Mouse (Mus musculus) MEL (cell line): ENCODE measurements at regions not wholly inside any gene's neighbourhood (a gene's known extent, or its start where the extent isn't known, plus 50 kb on each side); places are given as distances from the start of the nearest gene placed in this dataset.

Experiments used
- CHD1 ChIP-seq: IDR thresholded peaks from 2 replicates; pipeline ENCODE4 v1.6.1; 2012; ENCODE audit warnings: low read depth, mild to moderate bottlenecking, inconsistent platforms, low read length, improper control_type of control experiment
- CTCF ChIP-seq, 3 experiments: IDR thresholded peaks in 2 of 3; conservative IDR thresholded peaks in 1 of 3; 2 replicates each; pipeline ENCODE4 v1.5.1; 2011 to 2012; ENCODE audit warnings: low read length in 3 of 3, low read depth in 2 of 3, mild to moderate bottlenecking in 2 of 3, improper control_type of control experiment in 1 of 3, inconsistent platforms in 1 of 3, mixed read lengths in 1 of 3, moderate library complexity in 1 of 3; ENCODE audit not compliant: control insufficient read depth in 1 of 3, insufficient read depth in 1 of 3, poor library complexity in 1 of 3, severe bottlenecking in 1 of 3
- MAFK ChIP-seq: IDR thresholded peaks from 2 replicates; pipeline ENCODE4 v1.6.1; 2011; ENCODE audit warnings: low read depth, mild to moderate bottlenecking, low read length, improper control_type of control experiment, borderline replicate concordance
- NELFE ChIP-seq: IDR thresholded peaks from 2 replicates; pipeline ENCODE4 v1.6.1; 2011; ENCODE audit warnings: low read depth, low read length, improper control_type of control experiment
- POLR2A ChIP-seq, 2 experiments: IDR thresholded peaks; 2 replicates each; pipeline ENCODE4 v1.6.1; 2011 to 2012; ENCODE audit warnings: low read length in 2 of 2, mild to moderate bottlenecking in 2 of 2, control low read depth in 1 of 2, improper control_type of control experiment in 1 of 2, low read depth in 1 of 2, moderate library complexity in 1 of 2; ENCODE audit not compliant: control insufficient read depth in 1 of 2, insufficient read depth in 1 of 2, poor library complexity in 1 of 2
- RAD21 ChIP-seq: IDR thresholded peaks from 2 replicates; pipeline ENCODE4 v1.6.1; 2011; ENCODE audit warnings: mild to moderate bottlenecking, low read depth, low read length, improper control_type of control experiment
- SIN3A ChIP-seq: IDR thresholded peaks from 2 replicates; pipeline ENCODE4 v1.6.1; 2012; ENCODE audit warnings: low read length, improper control_type of control experiment, inconsistent platforms
- TAL1 ChIP-seq: IDR thresholded peaks from 2 replicates; pipeline ENCODE4 v1.6.1; 2012; ENCODE audit warnings: mild to moderate bottlenecking, inconsistent platforms, low read length, moderate library complexity, mixed read lengths
- TCF12 ChIP-seq: IDR thresholded peaks from 2 replicates; pipeline ENCODE4 v1.6.1; 2014; ENCODE audit warnings: low read depth, mild to moderate bottlenecking, inconsistent platforms, low read length, improper control_type of control experiment, moderate library complexity
- ZMIZ1 ChIP-seq: IDR thresholded peaks from 2 replicates; pipeline ENCODE4 v1.6.1; 2012; ENCODE audit warnings: low read depth, mild to moderate bottlenecking, inconsistent platforms, low read length, improper control_type of control experiment, moderate library complexity

DNA sequence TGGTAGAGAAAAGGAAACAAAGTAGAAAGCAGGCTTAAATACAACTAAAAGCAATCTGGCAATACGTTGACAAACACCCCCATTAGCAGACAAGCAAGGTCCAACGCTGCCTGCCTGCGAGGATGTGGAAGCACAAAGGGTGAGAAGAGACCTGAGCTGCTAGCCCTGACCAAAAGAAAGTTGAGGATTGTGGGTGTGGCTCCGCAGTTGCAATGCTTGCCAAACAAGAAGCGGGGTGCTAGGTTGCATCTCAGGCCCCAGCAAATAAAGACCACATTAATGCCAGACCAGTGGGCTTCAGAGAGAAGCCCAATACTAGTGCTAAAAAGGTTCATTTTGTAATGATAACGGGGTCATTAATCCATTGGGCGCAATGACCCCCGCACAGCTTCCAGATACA, 67.8 kb downstream of the Dlk1 start:
- no peak for TF ChIP-seq ZMIZ1
- no peak for TF ChIP-seq CTCF (IDR thresholded peaks at IDR 0.05 in 2 of 3, conservative IDR thresholded peaks at IDR 0.05 in 1 of 3; ENCODE audit: control insufficient read depth in 1 of 3, insufficient read depth in 1 of 3, low read depth in 2 of 3, low read length in 3 of 3, poor library complexity in 1 of 3, severe bottlenecking in 1 of 3)
- no peak for TF ChIP-seq RAD21
- TF ChIP-seq TCF12: no peak
- no peak for TF ChIP-seq SIN3A
- TF ChIP-seq NELFE: no peak
- no peak for TF ChIP-seq POLR2A (IDR thresholded peaks at IDR 0.05; ENCODE audit: control insufficient read depth in 1 of 2, insufficient read depth in 1 of 2, low read depth in 1 of 2, low read length in 2 of 2, poor library complexity in 1 of 2)
- TF ChIP-seq CHD1: no peak
- TF ChIP-seq MAFK: no peak
- no peak for TF ChIP-seq TAL1
